Mouse (Mus musculus): Measurements from ENCODE around the gene Gm26602.

The Gm26602 gene

DNA sequence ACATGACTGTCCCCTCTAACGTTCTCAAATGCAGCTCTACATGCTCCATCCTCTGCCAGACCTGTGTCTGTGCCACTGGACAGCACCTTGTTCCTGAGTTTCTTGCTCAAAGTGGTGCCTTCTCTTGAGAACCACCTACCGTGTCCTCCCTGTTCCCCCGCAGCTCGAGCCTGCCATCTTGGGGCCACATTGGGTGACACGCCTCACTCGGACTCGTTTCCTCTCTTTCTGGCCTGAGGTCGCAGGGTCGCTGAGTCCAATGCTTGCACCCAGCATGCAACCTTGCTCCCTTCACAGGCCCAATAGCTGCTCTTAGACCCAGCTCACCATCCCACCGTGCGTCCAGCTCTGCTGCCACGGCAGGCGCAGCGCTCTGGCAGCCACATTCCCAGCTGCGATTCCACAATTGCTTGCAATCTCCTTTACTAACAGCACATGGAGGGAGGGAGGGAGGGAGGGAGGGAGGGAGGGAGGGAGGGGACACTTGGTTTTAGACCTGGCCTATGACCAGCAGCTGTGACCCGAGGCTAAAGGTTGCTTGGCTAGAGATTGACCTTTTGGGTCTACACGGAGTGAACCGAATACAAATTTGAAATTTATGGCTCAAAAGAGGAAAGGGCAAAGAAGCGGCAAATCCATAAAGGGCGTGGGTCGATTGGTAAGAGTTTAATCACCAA is 47.6 kb downstream of the Gm26602 start:
- DNase-seq (ENCODE audit: low read depth, low spot score), result peak; percentile 82

- DNase-seq (ENCODE audit: low read depth, low spot score), result peak; percentile 60
These were observed 48.8 kb downstream of the Gm26602 start for GRCm38 (mm10) chr10:79959412-79959811.

- peak; percentile 100 for DNase-seq (ENCODE audit: low read depth, low spot score)
These were observed 49.4 kb downstream of the Gm26602 start, which contains the start of gene Wdr18 for GRCm38 (mm10) chr10:79959847-79960601. Gene Wdr18, plus strand, starts transcription at chr10:79960152.
